Mouse (Mus musculus) lung, adult 2 months (tissue): Measurements from ENCODE around the gene Tm9sf2. TPM values are rescaled to one million over a fixed set of nuclear protein-coding genes. Genes with fewer than 3 reads are reported as not detected.
"Not testable (repeated sequence)": the region's sequence is repeated elsewhere in the genome, so short reads cannot be mapped to it uniquely, and the experiment has no call there.

ENCODE experiments used
- DNase-seq: peaks from one replicate; pipeline ENCODE4 v3.0.0; 2022
- H3K4me1 ChIP-seq: fragments of 200-500 bp; 2 replicates; pipeline ENCODE4 v1.6.1; 2011; ENCODE audit warnings: low read length; ENCODE audit not compliant: control insufficient read depth, insufficient read depth
- H3K4me3 ChIP-seq: fragments of 200-500 bp; replicated peaks from 2 replicates; pipeline ENCODE3; 2011; ENCODE audit warnings: low read depth, mild to moderate bottlenecking, control low read depth, low read length; ENCODE audit errors: extremely low read depth
- CTCF ChIP-seq: fragments of 200-500 bp; IDR thresholded peaks from 2 replicates; pipeline ENCODE4 v1.5.1; 2011; ENCODE audit warnings: mild to moderate bottlenecking, low read length, control low read depth; ENCODE audit not compliant: insufficient read depth
- POLR2A ChIP-seq: fragments of 200-500 bp; IDR thresholded peaks from 2 replicates; pipeline ENCODE4 v1.6.1; 2011; ENCODE audit warnings: low read depth, mild to moderate bottlenecking, control low read depth, low read length, borderline replicate concordance; ENCODE audit errors: extremely low read depth
- WGBS: fragments of 180-500 bp; shearing (Covaris S2); methylation state at CpG from one replicate; pipeline ENCODE4 v1.1.7; 2018; 5-methylcytosine and 5-hydroxymethylcytosine counted together
- polyA plus RNA-seq: library from polyadenylated mRNA; depleted of rRNA; stranded (reverse); fragments of >200 nt; gene quantifications from 2 replicates; pipeline ENCODE4 v1.2.3, GENCODE M21; 2012; rRNA removed

Gene Tm9sf2
- polyA plus RNA-seq = 188 and 246 TPM in 2 replicates

DNA sequence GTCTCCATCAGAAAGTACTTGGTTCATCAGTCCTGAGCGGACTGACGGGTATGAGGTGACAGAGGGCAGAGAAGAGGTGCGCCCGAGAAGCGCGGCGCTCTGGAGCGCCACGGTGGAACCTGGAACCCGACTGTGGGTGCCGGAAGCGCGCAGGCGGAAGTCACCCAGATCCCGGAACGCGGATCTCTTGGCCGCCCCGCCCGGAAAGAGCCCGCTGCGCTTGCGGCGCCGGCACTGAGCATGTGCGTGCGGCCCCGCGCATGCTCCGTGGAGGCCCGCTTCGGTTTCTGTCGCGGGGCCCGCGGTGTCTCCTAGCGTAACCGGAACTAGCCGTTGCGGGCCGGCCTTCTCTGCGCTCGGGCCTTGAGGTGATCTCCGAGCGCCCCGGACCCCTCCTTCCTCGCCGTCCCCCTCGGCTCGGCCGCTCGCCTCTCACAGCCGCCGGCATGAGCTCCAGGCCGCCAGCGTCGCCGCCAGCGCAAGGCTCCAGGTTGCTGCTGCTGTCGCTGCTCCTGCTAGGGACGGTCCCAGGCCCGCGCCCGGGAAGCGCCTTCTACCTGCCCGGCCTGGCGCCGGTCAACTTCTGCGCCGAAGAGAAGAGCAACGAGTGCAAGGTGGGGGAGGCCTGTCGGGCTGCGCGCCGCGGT, at the start of gene Tm9sf2:
Gene Tm9sf2, plus strand, starts transcription at position 217 of the 647 bp plus-strand sequence.
- no peak for TF ChIP-seq CTCF
- peak; percentile 96 for TF ChIP-seq POLR2A
- under 1% methylated on average over 76 of the region's 76 CpGs for whole genome bisulfite sequencing
- DNase-seq = peak; percentile 89
- Histone ChIP-seq H3K4me3 (peak within 1 kb of the TSS; percentile 86), H3K4me1 (peaks cover 16% of the 10 kb centered on the region)

DNA sequence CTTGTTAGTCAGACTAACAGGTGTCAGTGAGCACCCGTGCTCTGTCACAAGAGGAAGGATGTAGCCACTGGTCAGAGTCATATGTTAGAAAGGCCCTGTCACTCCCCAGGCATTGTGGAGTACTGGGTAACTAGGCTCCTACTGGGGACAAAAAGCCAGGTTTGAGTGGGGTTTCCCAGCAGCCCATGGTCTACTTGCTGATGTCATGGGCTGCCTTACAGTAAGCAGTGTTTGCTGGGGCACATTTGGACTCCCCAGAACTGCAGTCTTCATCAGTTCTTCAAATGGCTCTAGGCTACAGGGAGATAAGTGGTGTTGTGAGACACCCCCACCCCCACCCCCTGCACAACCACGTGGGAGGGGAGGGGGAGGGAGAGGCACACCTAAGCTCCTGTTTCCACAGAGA, 48.9 kb upstream of the Tm9sf2 start:
- no peak for TF ChIP-seq POLR2A
- no peak for TF ChIP-seq CTCF
- no peak for DNase-seq
- 24% methylated on average over 2 of the region's 2 CpGs for WGBS
- Histone ChIP-seq H3K4me3 (no peak overlapping the region), H3K4me1 (no peaks in the 10 kb centered on the region)

DNA sequence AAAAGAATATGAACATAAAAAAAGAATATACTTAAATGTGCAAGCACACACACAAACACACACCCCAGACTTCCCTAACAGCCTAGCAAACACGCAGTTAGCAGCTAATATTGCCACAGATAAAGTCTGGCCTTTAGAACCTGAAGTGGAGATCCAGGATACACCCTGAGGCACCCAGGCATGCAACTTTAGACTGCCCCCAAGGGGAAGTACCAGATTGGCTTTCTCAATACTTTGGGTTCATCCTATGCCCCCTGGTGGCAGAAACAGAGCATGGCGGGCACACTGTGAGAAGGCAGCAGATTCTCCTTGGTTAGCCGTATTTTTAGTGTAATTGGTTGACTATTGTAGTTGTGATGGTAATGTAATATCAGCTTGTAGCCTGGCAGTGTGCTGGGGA, 46.2 kb upstream of the Tm9sf2 start:
- TF ChIP-seq POLR2A (no peak), CTCF (peak; percentile 88)
- H3K4me3 ChIP-seq = no peak overlapping the region
- 5% methylated on average over 3 of the region's 3 CpGs for WGBS
- peak; percentile 77 for DNase-seq
- H3K4me1 ChIP-seq = no peaks in the 10 kb centered on the region; the same call in 1 of the 2 replicates

DNA sequence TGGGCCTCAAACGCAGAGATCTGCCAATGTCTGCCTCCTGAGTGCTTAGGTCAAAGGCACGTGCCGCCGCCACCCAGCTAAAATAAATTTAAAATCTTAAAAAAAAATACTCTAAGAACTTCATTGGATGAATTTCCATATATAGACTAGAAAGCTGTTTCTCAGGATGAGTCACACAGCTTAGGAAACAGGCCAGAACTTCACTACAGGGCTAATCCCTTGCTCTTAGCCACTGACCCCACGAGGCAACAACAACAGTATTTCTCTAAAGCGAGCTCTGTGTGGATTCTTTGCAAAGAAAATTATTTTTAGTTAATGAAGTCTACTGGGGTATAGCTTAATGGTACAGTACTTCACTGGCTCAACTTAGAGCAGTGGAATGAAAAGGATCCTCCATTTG, 45.5 kb upstream of the Tm9sf2 start:
- TF ChIP-seq CTCF (no peak), POLR2A (no peak)
- no peak for DNase-seq
- Histone ChIP-seq H3K4me1 (peaks cover 4% of the 10 kb centered on the region; the same call in 1 of the 2 replicates), H3K4me3 (no peak overlapping the region)
- 82% methylated on average over 6 of the region's 6 CpGs for WGBS

DNA sequence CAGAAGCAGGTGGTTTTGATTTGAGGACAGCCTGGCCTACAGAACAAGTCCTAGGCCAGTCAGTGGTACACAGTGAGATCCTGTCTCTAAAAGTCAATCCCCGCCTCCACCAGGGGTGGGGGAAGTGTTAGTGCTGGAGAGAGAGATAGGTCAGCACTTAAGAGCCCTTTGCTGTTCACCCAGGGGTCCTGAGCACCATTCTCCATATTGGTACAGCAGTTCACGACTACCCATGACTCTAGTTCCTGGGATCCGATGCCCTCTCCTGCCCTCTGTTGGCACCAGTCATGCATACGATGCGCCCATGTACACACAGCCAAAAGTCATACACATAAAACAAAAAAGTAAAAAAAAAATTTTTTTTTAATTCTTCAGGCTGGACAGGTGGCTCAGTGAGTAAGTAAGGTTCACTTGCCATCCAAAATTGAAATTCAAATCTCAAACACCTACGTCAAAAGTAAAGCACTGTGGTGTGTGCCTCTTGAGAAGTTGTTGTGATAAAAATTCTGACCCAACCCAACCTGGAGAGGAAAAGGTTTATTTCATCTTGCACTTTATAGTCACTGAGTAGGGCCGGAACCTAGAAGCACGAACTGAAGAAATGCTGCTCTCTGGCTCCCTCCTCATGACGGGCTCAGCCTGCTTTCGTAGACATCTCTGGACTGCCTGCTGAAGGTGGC, 44.3 kb upstream of the Tm9sf2 start:
- H3K4me3 ChIP-seq = no peak overlapping the region
- H3K4me1 ChIP-seq = peaks cover 4% of the 10 kb centered on the region; the same call in 1 of the 2 replicates
- 80% methylated on average over 10 of the region's 10 CpGs for WGBS
- DNase-seq = no peak
- no peak for TF ChIP-seq CTCF
- no peak for TF ChIP-seq POLR2A

GRCm38 (mm10) chr14:122063599-122063998, 43.2 kb upstream of the Tm9sf2 start:
- no peak for TF ChIP-seq POLR2A
- TF ChIP-seq CTCF = no peak
- DNase-seq = no peak
- Histone ChIP-seq H3K4me1 (peaks cover 4% of the 10 kb centered on the region; the same call in 1 of the 2 replicates), H3K4me3 (no peak overlapping the region)
- WGBS = 54% methylated on average over 5 of the region's 5 CpGs

DNA sequence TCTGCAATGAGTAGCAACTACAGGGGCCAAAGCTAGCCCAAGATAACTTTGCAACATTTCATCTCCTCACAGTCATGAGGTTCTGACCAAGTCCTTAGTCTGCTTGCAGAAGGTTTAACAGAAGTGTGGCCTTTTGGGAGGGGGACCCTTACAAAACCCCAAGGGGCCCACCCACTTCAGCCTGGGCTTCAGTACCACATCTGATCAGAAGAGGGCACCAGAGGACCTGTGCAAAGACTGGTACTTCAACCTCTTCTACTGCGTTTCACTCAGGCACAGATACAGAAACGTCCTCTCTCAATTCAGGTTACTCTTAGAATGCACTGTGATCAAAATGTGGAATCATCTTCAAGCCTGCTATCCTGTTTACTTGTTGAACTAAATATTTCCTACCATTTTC, 42.3 kb upstream of the Tm9sf2 start:
- no peak overlapping the region for H3K4me3 ChIP-seq
- DNase-seq = peak; percentile 62
- peaks cover 4% of the 10 kb centered on the region; the same call in 1 of the 2 replicates for H3K4me1 ChIP-seq
- no peak for TF ChIP-seq POLR2A
- peak; percentile 79 for TF ChIP-seq CTCF
- 2% methylated on average over 2 of the region's 2 CpGs for WGBS

DNA sequence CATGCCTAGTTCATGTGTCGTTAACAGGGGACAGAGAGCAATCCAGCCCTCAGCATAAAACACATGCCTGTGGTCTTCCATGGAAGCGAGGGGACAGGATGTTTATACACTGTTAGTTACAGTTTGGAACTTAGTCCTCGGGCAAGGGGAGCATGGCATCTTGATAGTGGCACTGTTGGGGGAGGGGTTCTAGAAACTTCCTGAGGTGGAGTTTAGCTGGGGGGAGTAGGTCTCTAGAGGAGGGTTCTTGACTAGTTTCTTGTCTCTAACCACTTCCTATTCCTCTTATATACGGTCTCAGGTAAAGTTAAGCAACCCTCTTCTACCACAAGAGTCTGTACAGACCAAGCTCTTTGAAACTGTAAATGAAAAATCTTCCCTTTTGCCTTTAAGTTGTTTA, 40.6 kb upstream of the Tm9sf2 start:
- Histone ChIP-seq H3K4me1 (peaks cover 6% of the 10 kb centered on the region; the same call in 1 of the 2 replicates), H3K4me3 (no peak overlapping the region)
- DNase-seq = no peak
- TF ChIP-seq CTCF (no peak), POLR2A (no peak)
- WGBS = 24% methylated on average over 4 of the region's 4 CpGs

- H3K4me1 ChIP-seq, H3K4me3 ChIP-seq, DNase-seq: not testable (repeated sequence)
- WGBS = 74% methylated on average over 3 of the region's 3 CpGs
These were observed 38.8 kb upstream of the Tm9sf2 start for GRCm38 (mm10) chr14:122068036-122068435.
